Mouse (Mus musculus) heart, adult 9 months (tissue): ENCODE data around the gene Gm17482.

Experiments
- DNase-seq, 2 experiments: peaks; one replicate each; pipeline ENCODE4 v3.0.0; 2022; ENCODE audit warnings: low spot score in 2 of 2

Gene Gm17482

GRCm38 (mm10) chr6:115245500-115246058, 18.4 kb downstream of the Gm17482 start:
- DNase-seq = no peak

- DNase-seq = peak; percentile 58 to 76
Measured at GRCm38 (mm10) chr6:115251531-115251985, 24.4 kb downstream of the Gm17482 start.

GRCm38 (mm10) chr6:115252099-115252873, 25.1 kb downstream of the Gm17482 start, which contains the start of gene Timp4:
Gene Timp4 (minus strand): TSS chr6:115252205.
- DNase-seq = no peak

- no peak for DNase-seq
Measured at GRCm38 (mm10) chr6:115255171-115255570, 28.0 kb downstream of the Gm17482 start.

- DNase-seq = no peak
Measured at GRCm38 (mm10) chr6:115260507-115260906, 33.4 kb downstream of the Gm17482 start.

GRCm38 (mm10) chr6:115266791-115267190, 39.6 kb downstream of the Gm17482 start:
- DNase-seq = no peak

GRCm38 (mm10) chr6:115267916-115268315, 40.8 kb downstream of the Gm17482 start:
- DNase-seq = peak; percentile 78 to 82

- DNase-seq = peak; percentile 21 to 34
Measured at GRCm38 (mm10) chr6:115268551-115269385, 41.6 kb downstream of the Gm17482 start.

GRCm38 (mm10) chr6:115269561-115269960, 42.4 kb downstream of the Gm17482 start:
- DNase-seq = peak; percentile 12 to 43

- peak; percentile 31 to 48 for DNase-seq
Measured at GRCm38 (mm10) chr6:115270085-115270484, 42.9 kb downstream of the Gm17482 start.

- DNase-seq = no peak
Measured at GRCm38 (mm10) chr6:115271326-115271725, 44.2 kb downstream of the Gm17482 start.

GRCm38 (mm10) chr6:115271866-115272271, 44.7 kb downstream of the Gm17482 start:
- peak; percentile 73 to 78 for DNase-seq

GRCm38 (mm10) chr6:115273346-115273745, 46.2 kb downstream of the Gm17482 start:
- peak; percentile 72 to 77 for DNase-seq

- no peak for DNase-seq
Measured at GRCm38 (mm10) chr6:115274705-115275104, 47.6 kb downstream of the Gm17482 start.

GRCm38 (mm10) chr6:115275116-115275815, 48.1 kb downstream of the Gm17482 start:
- DNase-seq = no peak

- DNase-seq = no peak
Measured at GRCm38 (mm10) chr6:115278086-115278485, 50.9 kb downstream of the Gm17482 start.

GRCm38 (mm10) chr6:115279639-115280038, 52.5 kb downstream of the Gm17482 start:
- no peak for DNase-seq

GRCm38 (mm10) chr6:115284153-115284552, 57.0 kb downstream of the Gm17482 start:
- DNase-seq = no peak

GRCm38 (mm10) chr6:115286441-115286840, 59.3 kb downstream of the Gm17482 start:
- DNase-seq = no peak

GRCm38 (mm10) chr6:115288223-115288622, 61.1 kb downstream of the Gm17482 start:
- DNase-seq = no peak

- no peak for DNase-seq
Measured at GRCm38 (mm10) chr6:115290561-115290960, 63.4 kb downstream of the Gm17482 start.

- DNase-seq = no peak
Measured at GRCm38 (mm10) chr6:115291068-115291467, 63.9 kb downstream of the Gm17482 start.
